Mouse (Mus musculus) gastrocnemius, postnatal 14 days (tissue): ENCODE data around the gene Aldh1l1. TPM values are rescaled to one million over a fixed set of nuclear protein-coding genes. Genes with fewer than 3 reads are reported as not detected.

Experiments
- DNase-seq: peaks from one replicate; pipeline ENCODE4 v3.0.0; 2021; ENCODE audit warnings: mixed read lengths
- intact Hi-C: fragments of 180-260 bp; cut with DNase I; formaldehyde crosslinking; loops from one replicate; pipeline ENCODE4 v1.15.1; 2025; ENCODE audit warnings: low total_unique reads
- total RNA-seq, 2 experiments: library from RNA; stranded (reverse); gene quantifications; 2 replicates each; pipeline ENCODE4 v1.2.3; 2021

Aldh1l1 gene
- total RNA-seq, 2 experiments from 2014 or later: 3.0 to 6.8 TPM

- intact Hi-C loops: no loop called here
- DNase-seq: peak; percentile 32
Measured at GRCm38 (mm10) chr6:90496217-90496616, 10.0 kb downstream of the Aldh1l1 start.

DNA sequence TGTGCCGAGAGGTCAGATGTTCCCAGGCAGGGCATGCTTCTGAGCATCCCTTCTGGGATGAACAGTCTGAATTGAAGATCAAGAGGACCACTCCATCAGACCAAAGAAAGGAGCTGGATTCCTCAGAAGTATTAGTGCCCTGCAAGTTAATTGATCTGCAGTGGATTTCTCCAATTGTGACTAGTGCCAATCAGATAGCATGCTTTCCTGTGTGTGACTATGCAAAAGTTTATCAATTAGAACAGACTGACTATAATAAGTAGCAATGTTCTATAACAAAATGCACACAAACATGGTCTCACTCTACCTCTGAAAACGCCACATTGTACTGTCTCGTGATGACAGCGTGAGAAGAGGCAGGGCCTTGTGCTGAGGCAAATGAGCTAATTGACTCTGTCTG lies 13.3 kb downstream of the Aldh1l1 start:
- DNase-seq: no peak
- intact Hi-C loops: no loop called here

DNA sequence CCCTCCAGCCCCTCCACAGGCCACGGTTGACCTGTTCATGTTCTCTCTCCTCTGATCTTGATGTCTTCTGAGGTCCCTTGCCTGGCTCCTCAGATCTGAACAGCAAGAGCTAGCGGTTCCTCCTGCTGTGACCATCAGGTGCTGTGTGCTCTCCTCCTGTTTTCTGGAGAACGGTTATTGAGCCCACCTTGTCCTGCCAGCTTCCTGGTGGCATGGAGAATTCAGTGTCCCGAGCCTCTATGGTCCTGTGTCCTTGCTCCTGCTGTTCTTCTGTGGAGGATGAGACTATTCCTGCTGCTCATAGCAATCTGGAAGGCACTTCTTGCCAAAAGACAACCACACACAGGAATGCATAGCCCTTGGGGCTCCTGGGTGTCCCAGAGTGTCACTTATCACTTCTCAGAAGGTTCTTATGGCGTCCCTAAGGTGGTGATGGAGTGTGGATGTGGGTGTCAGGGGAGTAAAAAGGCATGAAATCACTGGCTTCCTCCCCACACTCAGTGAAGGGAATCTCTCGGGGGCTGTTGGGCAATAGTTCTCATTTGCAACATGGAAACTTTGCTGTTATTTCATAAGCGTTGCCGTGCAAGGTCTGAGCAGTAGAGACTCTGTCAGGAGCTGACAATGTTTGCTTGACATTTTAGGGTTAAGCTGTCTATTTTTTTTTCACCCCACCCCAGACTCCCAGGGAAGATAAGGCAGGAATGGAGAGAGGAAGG lies 15.2 kb downstream of the Aldh1l1 start:
- no peak for DNase-seq
- intact Hi-C loops: no loop called here

DNA sequence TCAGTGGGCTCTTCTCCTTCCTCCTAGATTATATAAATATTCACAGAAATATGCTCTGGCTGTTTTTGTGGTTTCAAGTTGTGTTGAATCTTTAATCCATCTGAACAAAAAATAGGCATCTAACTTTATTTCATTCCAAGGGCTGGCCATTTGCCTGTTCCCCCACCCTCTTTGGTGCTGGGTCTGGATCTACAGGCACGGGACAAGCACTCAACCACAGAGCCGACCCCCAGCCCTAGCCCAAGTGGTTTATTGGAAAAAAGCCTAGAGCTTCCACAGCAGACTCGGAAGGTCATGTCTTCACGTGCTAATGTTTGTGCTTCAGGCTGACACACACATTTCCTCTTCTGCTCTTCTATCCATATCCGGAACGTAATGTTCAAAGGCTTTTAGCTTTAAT lies 19.7 kb downstream of the Aldh1l1 start:
- intact Hi-C loops: no loop called here
- DNase-seq: no peak

DNA sequence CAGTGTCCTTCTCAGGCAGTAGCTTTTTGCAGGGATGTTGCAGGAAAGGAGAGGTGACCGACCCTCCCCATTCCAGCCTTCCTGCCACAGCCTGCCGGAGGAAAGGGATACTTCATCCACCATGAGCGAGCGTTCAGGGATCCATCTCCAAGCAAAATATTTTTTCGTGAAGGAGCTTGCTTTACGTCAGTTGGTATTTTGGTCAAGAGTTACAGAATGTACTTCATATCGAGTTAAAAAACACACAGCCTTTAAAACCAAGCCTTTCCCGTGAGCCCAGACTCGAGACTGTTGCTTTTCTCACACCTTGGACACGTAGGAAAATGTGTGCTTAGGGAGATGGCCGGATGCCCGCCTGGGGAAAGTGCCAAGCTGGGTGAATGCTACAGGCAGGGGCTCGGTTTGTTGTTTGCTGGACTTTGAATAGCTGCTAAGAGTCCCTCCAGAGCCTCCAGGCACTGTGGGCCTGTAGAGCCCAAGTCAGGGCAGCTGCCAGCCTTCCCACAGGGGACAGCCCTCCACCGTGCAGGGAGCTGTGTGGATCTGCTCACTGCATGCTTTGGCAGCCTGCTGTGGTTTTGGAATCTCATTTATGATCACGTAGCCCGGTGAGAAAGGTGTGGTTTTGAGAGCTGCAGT lies 20.6 kb downstream of the Aldh1l1 start:
- intact Hi-C loops: no loop called here
- peak; percentile 81 for DNase-seq

DNA sequence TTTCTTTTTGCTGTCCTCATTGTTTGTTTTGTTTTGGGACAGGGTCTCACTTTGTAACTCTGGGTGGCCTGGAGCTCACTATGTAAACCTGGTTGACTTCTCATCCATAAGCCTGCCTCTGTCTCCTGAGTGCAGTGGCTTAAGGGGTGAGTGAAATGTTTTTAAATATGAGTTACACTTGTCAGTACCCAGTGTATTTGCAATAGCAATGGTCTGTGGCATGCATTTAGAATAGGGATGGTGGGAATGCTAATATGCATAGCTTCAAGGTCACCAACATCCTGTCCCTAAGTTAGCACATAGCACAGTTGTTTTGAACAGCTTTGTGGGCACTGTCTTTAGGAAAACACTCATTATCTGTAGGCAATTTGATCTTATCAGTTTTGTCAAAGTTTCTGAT lies 21.2 kb downstream of the Aldh1l1 start:
- intact Hi-C loops: no loop called here
- DNase-seq: no peak

DNA sequence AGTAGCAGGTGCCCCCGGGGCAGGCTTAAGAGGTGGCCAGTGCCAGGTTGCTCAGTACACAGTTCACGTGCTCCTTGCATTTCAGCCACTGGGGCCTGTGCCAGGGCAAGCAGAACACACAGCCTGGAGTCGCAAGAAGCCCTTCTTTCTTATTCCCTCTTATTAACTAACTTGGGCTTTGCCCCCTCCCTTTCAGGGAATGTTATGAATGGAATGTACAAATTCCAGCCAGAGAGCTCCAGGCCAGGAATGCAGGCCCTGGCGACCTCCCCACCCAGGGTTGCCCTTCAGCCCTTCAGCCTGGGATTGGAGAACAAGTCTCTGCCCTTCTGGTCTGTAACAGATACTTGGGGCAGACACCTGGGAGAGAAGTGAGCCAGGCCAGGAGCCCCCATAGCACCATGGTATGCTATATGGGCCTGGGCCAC lies 22.0 kb downstream of the Aldh1l1 start:
- peak; percentile 68 for DNase-seq
- intact Hi-C loops: no loop called here

GRCm38 (mm10) chr6:90509085-90509484 lies 22.9 kb downstream of the Aldh1l1 start:
- peak; percentile 77 for DNase-seq
- intact Hi-C loops: no loop called here

- intact Hi-C loops: no loop called here
Measured at GRCm38 (mm10) chr6:90512416-90512815, 26.2 kb downstream of the Aldh1l1 start.

DNA sequence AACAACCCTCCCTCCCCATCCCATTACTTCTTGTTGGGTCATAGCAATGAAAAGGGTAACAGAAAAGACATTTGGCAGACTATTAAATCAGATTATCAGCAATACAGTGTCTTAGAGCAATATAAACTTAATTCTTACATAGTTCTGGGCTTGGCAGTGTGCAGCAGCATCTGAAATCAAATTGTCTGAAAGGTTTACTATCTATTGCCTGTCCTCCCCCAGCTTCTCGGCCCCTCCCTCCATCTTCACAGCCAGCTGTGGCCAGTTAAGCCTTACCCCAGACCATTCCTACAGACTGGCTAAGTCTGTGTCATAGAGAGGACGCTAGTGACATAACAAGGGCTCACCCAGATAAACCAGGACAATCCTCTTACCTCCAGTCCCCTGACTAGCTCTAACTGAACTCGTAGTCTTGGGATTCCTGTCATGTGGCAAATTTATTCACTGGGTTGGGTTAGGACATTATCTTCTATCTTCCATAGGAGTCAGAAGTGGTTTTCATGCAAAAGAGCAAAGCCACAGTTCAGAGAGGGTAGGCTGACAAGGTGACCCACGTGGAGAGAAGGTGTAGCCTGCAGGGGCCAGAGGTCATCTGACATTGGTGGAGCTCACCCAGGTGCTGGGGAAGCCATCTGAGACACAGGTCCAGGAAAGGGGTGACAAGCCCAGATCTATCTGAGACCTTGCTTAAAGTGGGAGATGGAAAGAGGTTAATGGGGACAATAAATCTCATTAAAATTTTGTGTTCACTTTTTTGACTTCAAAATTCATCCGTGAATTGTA lies 27.0 kb downstream of the Aldh1l1 start:
- DNase-seq: no peak
- intact Hi-C loops: no loop called here

More at GRCm38 (mm10) chr6:90512416-90512815, 26.2 kb downstream of the Aldh1l1 start:
- no peak for DNase-seq

GRCm38 (mm10) chr6:90514369-90514768 lies 28.1 kb downstream of the Aldh1l1 start:
- no peak for DNase-seq
- intact Hi-C loops: no loop called here

- intact Hi-C loops: loop anchor here (5.0 kb wide), 1 partner anchor 68 kb away; no protein-coding TSS in a partner anchor
- peak; percentile 90 for DNase-seq
Measured at GRCm38 (mm10) chr6:90514883-90515405, 28.7 kb downstream of the Aldh1l1 start.

DNA sequence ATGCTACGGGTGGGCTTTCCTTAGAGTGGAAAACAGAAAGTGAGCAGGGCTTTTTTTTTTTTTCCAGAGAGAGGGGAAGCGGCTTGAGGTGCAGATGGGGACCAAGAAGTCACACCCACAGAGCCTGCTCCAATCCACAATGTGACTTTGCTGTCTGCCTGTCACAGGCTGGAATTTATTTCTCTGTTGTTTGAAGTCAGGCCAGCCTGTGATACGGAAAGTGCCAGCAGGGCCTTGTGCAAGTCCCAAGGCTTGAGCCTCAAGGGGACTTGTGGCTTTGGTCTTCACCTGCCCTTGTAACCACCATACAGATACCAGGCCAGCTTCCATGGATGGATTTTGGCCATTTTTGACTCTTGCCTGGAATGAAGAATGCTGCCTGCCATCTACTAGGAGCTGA lies 32.7 kb downstream of the Aldh1l1 start:
- no peak for DNase-seq
- intact Hi-C loops: loop anchor here (5.0 kb wide), 1 partner anchor 72 kb away; no protein-coding TSS in a partner anchor

DNA sequence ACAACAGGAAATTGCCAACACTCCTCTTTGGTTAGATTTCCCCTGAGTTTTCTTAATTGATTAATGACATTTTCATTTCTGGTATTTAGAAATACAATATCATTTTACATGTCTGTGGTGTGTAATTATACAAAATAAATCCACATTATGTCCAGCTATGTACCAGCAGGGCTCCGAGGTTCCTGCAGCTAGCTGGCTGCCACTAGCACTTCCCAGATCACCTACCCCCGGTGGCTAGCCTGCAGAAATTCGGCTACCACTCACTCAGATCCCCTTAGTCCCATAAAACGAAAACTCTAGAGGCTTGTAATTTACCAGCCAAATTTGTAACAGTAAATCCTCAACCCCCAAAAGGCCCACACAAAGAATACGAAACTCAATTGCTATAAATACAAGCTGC lies 33.1 kb downstream of the Aldh1l1 start:
- intact Hi-C loops: loop anchor here (5.0 kb wide), 1 partner anchor 72 kb away; no protein-coding TSS in a partner anchor

DNA sequence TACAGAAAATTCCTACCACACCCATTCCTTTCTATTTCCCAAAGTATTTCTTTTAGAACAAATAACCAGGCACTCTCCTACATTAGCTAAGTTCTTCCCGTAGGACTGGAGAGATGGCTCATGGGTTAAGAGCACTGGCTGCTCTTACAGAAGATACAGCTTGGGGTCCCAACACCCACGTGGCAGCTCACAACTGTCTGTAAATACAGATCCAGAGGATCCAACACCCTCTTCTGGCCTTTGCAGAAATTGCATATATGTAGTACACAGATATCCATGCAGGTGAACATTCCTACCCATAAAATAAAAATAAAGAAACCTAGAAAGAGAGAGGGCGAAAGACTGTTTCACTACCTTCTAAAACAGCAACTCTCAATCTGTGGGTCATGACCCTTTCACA lies 40.2 kb downstream of the Aldh1l1 start:
- DNase-seq: no peak
- intact Hi-C loops: no loop called here

More for the DNA sequence above, 33.1 kb downstream of the Aldh1l1 start:
- DNase-seq: no peak

DNA sequence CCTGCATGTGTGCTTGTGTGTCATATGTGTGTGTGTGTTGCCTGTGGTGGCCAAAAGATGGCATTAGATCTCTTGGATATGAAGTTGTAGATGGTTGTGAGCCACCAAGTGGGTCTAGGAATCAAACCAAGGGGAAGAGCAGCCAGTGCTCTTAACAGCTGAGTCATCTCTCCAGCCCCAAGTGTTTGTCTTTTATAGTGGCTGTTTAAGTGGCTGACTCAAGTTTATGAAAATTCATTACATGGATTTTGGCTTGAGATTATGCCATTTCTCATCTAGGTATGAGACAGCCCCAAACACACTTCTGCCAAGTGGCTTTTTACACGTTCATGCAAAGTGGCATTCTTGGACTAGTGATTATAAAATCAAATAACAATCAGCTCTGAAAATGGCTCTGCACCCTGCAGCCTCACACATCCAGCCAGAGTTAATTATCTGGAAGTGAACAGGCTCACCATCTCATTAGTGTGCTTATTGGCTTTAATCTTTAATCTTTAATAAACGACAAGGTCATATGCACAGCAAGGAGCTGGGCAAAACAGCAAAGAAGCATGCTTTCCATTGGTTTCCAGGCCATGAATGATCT lies 43.3 kb downstream of the Aldh1l1 start:
- intact Hi-C loops: no loop called here
- DNase-seq: no peak

DNA sequence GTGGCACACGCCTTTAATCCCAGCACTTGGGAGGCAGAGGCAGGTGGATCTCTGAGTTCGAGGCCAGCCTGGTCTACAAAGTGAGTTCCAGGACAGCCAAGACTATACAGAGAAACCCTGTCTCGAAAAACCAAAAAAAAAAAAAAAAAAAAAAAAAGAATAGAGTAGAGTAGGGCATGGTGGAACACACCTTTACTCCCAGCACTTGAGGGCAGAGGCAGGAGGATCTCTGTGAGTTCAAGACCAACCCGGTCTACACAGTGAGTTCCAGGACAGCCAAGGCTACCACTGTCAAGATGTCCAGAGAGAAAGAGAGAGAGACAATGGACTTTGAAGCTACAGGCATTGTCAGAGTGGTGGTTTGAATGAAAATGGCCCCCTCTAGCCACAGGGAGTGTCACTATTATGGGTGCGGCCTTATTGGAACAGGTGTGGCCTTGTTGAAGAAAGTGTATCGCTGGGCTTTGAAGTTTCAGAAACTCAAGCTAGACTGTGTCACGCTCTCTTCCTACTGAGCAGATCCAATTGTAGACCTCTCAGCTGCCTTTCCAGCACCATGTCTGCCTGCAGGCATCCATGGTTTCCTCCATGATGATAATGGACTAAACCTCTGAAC lies 46.5 kb downstream of the Aldh1l1 start:
- intact Hi-C loops: no loop called here
- no peak for DNase-seq

GRCm38 (mm10) chr6:90533505-90533904 lies 47.3 kb downstream of the Aldh1l1 start:
- DNase-seq: no peak
- intact Hi-C loops: no loop called here
